Mouse (Mus musculus): Measurements from ENCODE around the gene Klhl41. TPM values are rescaled to one million over a fixed set of nuclear protein-coding genes. Genes with fewer than 3 reads are reported as not detected.
"Not testable (repeated sequence)": the region's sequence is repeated elsewhere in the genome, so short reads cannot be mapped to it uniquely, and the experiment has no call there.

Klhl41 gene
- polyA plus RNA-seq, 1 experiment from 2014 or later = 0.15 TPM

DNA sequence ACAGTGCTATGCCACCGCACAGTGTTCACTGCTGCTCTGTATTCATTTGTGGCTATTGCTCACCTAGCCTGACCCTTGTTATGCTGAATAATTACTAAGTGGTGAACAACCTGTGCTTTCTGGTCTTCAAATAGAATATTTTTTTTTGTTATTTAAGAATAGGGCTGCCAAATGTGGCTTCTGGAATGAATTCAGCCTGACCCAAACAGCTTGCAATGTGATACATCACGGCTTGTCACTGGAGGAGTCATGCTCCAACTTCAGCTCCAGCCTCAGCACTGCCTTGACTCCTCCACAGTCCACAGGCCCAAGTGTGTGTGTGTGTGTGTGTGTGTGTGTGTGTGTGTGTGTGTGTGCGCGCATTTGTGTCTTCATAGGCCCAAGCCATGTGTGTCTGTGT, 10.6 kb upstream of the Klhl41 start:
- H3K4me3 ChIP-seq = no peak overlapping the region
- H3K4me1 ChIP-seq = no peaks in the 10 kb centered on the region
- H3K4me2 ChIP-seq = no peak overlapping the region
- no peaks in the 10 kb centered on the region for H3K9me3 ChIP-seq (replicated peaks)
- no peaks in the 10 kb centered on the region for H3K27me3 ChIP-seq
- no peak for ATAC-seq
- 86% methylated on average over 4 of the region's 4 CpGs for WGBS
- peaks cover 54% of the 10 kb centered on the region for H3K36me3 ChIP-seq (ENCODE audit: poor library complexity, severe bottlenecking)
- H3K27ac ChIP-seq = no peak overlapping the region
- H3K9ac ChIP-seq = no peak overlapping the region

DNA sequence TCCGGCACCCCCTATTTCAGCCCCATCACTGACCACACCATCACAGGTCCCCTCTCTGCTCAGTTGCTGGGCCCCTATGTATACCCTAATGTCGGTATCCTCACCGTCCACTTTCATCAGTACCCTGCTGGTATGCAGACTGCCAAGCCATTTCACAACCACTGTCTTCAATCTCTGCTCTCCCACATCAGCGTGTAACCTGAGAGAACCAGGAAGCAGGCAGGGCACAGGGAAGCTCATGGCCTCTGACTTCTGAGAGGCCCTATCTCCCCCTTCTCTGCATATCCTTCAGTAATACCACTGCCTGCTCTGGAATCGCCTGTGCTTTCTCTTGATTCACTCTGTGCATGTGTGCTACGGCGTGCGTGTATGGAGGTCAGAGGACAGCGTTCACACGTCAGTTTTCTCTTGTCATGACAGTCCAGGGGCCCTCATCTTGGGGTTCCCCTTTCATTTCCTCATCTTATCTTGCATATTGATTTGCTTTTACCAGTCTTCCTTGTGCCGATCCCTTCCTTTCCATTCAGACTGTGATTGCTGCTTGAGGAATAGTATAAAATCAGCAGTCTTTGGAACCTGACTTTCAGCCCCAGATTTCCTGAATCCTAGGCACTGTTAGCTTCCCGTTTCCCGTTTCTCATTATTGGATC, 6.0 kb upstream of the Klhl41 start:
- no peak overlapping the region for H3K27ac ChIP-seq
- ATAC-seq = no peak
- peaks cover 34% of the 10 kb centered on the region for H3K36me3 ChIP-seq (ENCODE audit: poor library complexity, severe bottlenecking)
- H3K9ac ChIP-seq = no peak overlapping the region
- 92% methylated on average over 13 of the region's 13 CpGs for WGBS
- H3K4me1 ChIP-seq = no peaks in the 10 kb centered on the region
- H3K4me3 ChIP-seq = no peak overlapping the region
- H3K4me2 ChIP-seq = no peak overlapping the region
- H3K9me3 ChIP-seq (replicated peaks) = no peaks in the 10 kb centered on the region
- H3K27me3 ChIP-seq = no peaks in the 10 kb centered on the region

DNA sequence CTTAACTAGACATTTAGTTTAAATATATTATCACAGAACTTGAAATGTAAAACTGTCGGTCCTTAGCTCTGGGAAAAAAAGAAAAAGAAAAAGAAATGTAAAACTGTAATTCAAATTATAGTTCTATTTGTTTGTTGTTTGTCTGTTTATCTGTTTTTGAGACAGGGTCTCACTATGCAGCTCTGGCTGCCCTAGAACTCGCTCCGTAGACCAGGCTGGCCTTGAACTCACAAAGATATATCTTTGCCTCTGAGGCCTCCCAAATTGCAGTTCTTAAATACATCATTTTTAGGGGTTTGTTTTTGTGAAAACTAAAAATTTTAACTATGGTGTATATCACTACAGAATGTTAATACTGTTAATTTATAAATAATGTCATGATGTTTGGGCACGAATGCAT, 2.3 kb upstream of the Klhl41 start:
- WGBS = 96% methylated on average over 4 of the region's 4 CpGs
- Histone ChIP-seq H3K9ac (no peak overlapping the region), H3K36me3 (ENCODE audit: poor library complexity, severe bottlenecking) (peaks cover 17% of the 10 kb centered on the region), H3K27me3 (no peaks in the 10 kb centered on the region), H3K4me2 (no peak overlapping the region), H3K4me1 (no peaks in the 10 kb centered on the region), H3K27ac (no peak overlapping the region), H3K9me3 (replicated peaks) (no peaks in the 10 kb centered on the region), H3K4me3 (no peak overlapping the region)
- ATAC-seq = no peak

DNA sequence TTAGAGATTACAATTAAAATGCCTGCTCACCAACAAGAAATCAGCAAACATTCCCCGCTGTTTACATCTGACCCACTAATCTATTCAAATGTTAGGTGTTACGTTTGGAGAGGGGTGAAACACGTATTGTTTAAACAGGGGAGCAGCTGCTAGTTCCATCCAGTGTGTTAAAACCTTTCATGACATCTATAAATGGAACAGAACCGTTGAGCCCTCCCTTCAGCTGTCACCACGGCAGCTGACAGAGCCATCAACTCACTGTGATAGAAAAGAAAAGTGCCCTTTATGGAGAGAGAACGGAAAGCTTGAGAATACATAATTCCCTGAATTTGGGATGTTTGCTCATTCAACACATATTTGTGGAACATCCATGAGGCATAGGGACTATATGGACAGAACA, 1.5 kb upstream of the Klhl41 start:
- WGBS = 67% methylated on average over 6 of the region's 6 CpGs
- Histone ChIP-seq H3K4me3 (no peak overlapping the region), H3K4me1 (no peaks in the 10 kb centered on the region), H3K27me3 (no peaks in the 10 kb centered on the region), H3K36me3 (ENCODE audit: poor library complexity, severe bottlenecking) (peaks cover 11% of the 10 kb centered on the region; the same call in 1 of the 2 replicates), H3K9me3 (replicated peaks) (no peaks in the 10 kb centered on the region), H3K4me2 (no peak overlapping the region), H3K9ac (no peak overlapping the region), H3K27ac (no peak overlapping the region)
- ATAC-seq = no peak

DNA sequence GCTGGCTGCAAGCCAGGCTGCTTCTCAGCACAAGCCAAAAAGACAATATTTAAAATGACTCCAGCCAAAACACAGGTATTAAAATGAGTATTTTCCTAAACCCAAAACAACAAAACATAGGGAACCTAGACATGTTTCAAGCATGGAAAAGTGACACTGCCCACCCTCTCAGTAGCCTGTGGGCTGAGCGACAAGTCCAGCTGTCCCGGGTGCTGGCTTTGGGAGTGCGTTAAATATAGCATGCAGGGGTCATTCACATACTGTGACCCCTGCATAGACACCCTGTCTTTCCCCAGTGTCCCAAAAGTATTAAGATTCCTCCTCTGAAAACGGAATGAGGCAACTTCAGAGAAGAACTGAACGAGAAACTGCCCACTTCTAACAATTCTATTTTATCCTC, 3.8 kb downstream of the Klhl41 start:
- no peak for ATAC-seq
- 79% methylated on average over 5 of the region's 5 CpGs for WGBS

DNA sequence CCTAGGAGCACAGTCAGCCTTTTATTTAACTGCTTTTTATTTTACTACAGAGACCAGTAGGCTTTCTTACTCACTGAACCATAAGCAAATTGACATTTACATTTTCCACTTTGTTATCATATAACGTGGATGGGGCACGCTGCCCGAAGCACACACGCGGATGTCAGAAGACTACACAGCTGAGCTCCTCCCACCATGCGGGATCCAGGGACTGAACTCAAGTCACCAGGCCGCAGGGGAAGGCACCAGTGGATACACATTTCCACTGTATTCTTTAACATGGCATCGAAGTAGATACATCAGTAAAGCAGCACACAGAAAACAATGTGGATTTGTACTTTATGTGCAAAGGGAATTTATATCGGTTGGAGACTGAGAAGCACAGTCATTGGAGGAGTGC, 5.3 kb downstream of the Klhl41 start:
- no peaks in the 10 kb centered on the region for H3K27me3 ChIP-seq
- H3K4me3 ChIP-seq = no peak overlapping the region
- no peaks in the 10 kb centered on the region for H3K36me3 ChIP-seq (ENCODE audit: poor library complexity, severe bottlenecking)
- no peak overlapping the region for H3K27ac ChIP-seq
- no peak for ATAC-seq
- 79% methylated on average over 9 of the region's 9 CpGs for WGBS
- H3K4me2 ChIP-seq = no peak overlapping the region
- H3K9me3 ChIP-seq (replicated peaks) = no peaks in the 10 kb centered on the region
- H3K9ac ChIP-seq = no peak overlapping the region
- H3K4me1 ChIP-seq = no peaks in the 10 kb centered on the region

More for the DNA sequence above, 3.8 kb downstream of the Klhl41 start:
- H3K9ac ChIP-seq = no peak overlapping the region
- no peak overlapping the region for H3K27ac ChIP-seq
- H3K27me3 ChIP-seq = no peaks in the 10 kb centered on the region
- no peaks in the 10 kb centered on the region for H3K36me3 ChIP-seq (ENCODE audit: poor library complexity, severe bottlenecking)
- H3K9me3 ChIP-seq (replicated peaks) = no peaks in the 10 kb centered on the region
- no peak overlapping the region for H3K4me2 ChIP-seq
- no peaks in the 10 kb centered on the region for H3K4me1 ChIP-seq
- H3K4me3 ChIP-seq = no peak overlapping the region

DNA sequence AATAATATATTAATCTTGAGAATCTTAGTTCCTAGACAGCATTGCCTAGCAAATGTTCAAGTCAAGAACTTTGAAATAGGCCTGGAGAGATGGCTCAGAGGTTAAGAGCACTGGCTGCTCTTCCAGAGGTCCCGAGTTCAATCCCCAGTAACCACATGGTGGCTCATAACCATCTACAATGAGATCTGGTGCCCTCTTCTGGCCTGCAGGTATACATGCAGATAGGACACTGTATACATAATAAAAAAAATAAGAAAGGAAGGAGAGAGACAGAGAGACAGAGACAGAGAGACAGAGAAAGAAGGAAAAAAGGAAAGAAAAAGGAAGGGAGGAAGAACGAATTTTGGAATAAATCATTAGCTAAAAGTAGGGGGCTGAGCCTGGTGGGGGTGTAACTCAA, 6.8 kb downstream of the Klhl41 start:
- ATAC-seq = no peak
- no peak overlapping the region for H3K27ac ChIP-seq
- no peaks in the 10 kb centered on the region for H3K4me1 ChIP-seq
- no peaks in the 10 kb centered on the region for H3K9me3 ChIP-seq (replicated peaks)
- no peaks in the 10 kb centered on the region for H3K27me3 ChIP-seq
- H3K9ac ChIP-seq = no peak overlapping the region
- H3K36me3 ChIP-seq (ENCODE audit: poor library complexity, severe bottlenecking) = no peaks in the 10 kb centered on the region
- no peak overlapping the region for H3K4me3 ChIP-seq
- WGBS = 60% methylated on average over 2 of the region's 2 CpGs
- H3K4me2 ChIP-seq = no peak overlapping the region

DNA sequence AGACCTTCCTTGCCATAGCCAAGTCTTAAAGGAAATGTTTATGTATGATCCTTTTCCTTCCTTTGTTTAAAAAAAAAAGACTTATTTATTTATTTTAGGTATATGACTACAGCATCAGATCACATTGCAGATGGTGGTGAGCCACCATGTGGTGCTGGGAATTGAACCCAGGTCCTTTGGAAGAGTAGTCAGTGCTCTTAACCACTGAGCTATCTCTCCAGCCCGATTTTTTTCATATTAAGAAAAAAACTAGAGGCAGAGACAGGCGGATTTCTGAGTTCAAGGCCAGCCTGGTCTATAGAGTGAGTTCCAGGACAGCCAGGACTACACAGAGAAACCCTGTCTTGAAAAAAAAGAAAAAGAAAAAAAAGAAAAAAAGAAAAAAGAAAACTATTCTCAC, 7.3 kb downstream of the Klhl41 start:
- H3K4me3 ChIP-seq; ATAC-seq; H3K36me3 ChIP-seq (ENCODE audit: poor library complexity, severe bottlenecking); H3K4me2 ChIP-seq; H3K4me1 ChIP-seq; H3K9me3 ChIP-seq (replicated peaks); H3K27me3 ChIP-seq; H3K9ac ChIP-seq; H3K27ac ChIP-seq: not testable (repeated sequence)
- 86% methylated on average over 2 of the region's 2 CpGs for WGBS

DNA sequence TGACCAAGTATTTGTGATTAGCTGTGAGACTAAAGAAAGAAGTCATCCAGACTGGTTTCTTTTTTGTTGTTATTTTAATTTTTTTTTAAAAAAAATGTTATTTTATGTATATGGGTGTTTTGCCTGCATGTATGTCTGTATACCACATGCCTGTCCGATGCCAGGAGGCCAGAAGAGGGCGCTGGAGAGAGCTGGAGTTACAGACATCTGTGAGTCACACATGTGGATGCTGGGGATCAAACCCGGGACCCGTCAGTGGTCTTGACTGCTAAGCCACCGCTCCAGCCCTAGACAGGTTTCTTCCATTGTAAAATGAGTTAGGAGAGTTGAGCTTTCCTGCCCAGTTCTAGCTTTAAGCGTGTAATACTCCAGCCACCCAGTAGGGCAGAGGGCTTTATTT, 10.1 kb downstream of the Klhl41 start:
- no peak overlapping the region for H3K9ac ChIP-seq
- no peak overlapping the region for H3K4me3 ChIP-seq
- no peaks in the 10 kb centered on the region for H3K27me3 ChIP-seq
- ATAC-seq = no peak
- no peaks in the 10 kb centered on the region for H3K9me3 ChIP-seq (replicated peaks)
- H3K4me1 ChIP-seq = peaks cover 9% of the 10 kb centered on the region
- no peaks in the 10 kb centered on the region; the same call in 1 of the 2 replicates for H3K36me3 ChIP-seq (ENCODE audit: poor library complexity, severe bottlenecking)
- 65% methylated on average over 6 of the region's 6 CpGs for WGBS
- no peak overlapping the region for H3K27ac ChIP-seq
- no peak overlapping the region for H3K4me2 ChIP-seq

DNA sequence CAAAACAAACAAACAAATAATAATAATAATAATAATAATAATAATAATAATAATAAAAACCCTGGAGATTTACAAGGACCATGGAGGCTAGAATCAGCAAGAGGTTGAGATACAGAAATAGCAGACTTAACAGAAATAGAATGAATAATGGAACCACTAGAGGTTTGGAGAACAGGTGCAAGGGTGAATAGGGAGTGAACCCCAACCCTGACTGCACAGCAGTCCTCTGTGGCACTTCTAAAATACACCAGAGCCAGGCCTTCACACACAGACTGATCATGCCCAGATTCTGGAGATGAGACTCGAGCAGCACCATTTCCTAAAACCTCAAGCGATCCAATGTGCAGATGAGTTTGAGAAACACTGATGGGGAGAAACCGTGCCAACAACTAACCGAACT, 12.0 kb downstream of the Klhl41 start:
- 94% methylated on average over 4 of the region's 4 CpGs for WGBS
- Histone ChIP-seq H3K27ac (no peak overlapping the region), H3K9ac (no peak overlapping the region), H3K4me2 (no peak overlapping the region), H3K4me1 (peaks cover 9% of the 10 kb centered on the region), H3K36me3 (ENCODE audit: poor library complexity, severe bottlenecking) (peaks cover 12% of the 10 kb centered on the region), H3K27me3 (no peaks in the 10 kb centered on the region), H3K9me3 (replicated peaks) (no peaks in the 10 kb centered on the region), H3K4me3 (no peak overlapping the region)
- no peak for ATAC-seq

DNA sequence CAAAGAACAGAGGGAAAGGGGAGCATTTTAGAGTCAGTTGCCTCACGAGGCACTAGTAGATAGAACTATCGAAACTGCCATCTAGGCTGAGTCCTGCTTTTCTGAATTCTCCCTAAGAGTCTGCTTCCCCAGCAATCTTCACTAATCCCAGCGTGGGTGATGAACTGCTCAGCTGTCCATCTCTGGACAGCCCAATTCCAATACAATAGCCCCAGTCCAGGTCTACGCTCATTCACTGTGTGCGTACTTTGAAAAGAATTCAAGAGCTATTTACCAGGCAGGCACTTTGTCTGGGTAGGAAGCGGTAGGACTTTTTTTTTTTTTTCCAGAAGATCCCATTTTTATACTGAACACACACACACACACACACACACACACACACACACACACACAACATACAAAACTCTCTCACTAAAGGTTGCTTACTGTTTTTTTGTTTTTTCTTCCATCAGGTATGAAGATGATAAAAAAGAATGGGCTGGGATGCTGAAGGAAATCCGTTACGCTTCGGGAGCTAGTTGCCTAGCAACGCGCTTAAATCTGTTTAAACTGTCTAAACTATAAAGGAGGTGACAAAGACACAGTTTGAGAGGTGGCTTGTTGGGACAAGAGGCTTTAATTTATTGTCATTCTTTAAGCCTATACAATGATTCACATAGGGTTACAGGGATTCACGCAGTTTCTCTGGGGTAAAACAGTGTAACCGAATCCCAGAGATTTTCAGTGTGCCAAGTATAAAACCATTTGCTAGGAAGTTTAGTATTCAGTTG, 13.3 kb downstream of the Klhl41 start:
- WGBS = 16% methylated on average over 13 of the region's 13 CpGs
- Histone ChIP-seq H3K27me3 (no peaks in the 10 kb centered on the region), H3K4me3 (no peak overlapping the region), H3K4me1 (peaks cover 9% of the 10 kb centered on the region), H3K27ac (no peak overlapping the region), H3K9me3 (replicated peaks) (no peaks in the 10 kb centered on the region), H3K4me2 (peak overlapping the region; percentile 32), H3K9ac (no peak overlapping the region), H3K36me3 (ENCODE audit: poor library complexity, severe bottlenecking) (peaks cover 25% of the 10 kb centered on the region)
- no peak for ATAC-seq

DNA sequence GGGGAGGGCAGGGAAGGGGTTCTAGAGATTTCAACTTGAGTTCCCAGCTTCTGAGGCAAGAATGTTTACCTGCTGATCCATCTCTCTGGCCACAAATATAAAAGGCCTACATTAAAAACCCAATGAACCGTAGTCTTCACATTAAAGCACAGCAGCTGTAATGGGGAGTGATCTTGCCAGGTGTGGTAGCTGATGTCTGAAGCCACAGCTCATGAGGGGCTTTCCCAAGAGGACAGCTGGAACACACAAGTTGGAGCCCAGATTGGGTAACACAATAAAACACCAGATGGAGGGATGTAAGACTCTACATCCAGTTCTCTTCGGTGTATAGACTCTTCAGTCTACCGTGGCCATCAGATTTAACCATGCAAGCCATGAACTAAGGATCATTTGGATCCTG, 14.6 kb downstream of the Klhl41 start:
- Histone ChIP-seq H3K4me1 (peaks cover 9% of the 10 kb centered on the region), H3K4me2 (no peak overlapping the region), H3K27ac (no peak overlapping the region), H3K9ac (no peak overlapping the region), H3K36me3 (ENCODE audit: poor library complexity, severe bottlenecking) (peaks cover 32% of the 10 kb centered on the region), H3K4me3 (no peak overlapping the region), H3K9me3 (replicated peaks) (no peaks in the 10 kb centered on the region), H3K27me3 (no peaks in the 10 kb centered on the region)
- WGBS = 96% methylated on average over 3 of the region's 3 CpGs
- ATAC-seq = no peak

DNA sequence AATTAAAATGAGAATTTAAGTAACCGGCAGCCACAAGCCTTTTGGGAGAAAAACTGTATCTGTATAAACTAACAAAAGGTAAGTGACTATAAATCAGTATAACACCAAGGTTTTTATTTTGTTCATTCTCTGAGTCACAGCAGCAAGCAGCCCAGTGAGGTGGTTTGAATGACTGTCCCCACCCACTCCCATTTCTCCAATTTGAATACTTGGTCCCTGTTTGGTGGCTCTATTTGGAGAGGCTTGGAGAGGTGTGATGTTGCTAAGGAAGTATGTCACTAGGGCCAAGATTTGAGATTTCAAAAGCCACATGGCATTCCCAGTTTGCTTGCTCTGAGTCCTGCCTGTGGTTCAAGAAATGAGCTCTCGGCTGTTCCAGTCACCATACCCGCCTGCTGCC, 20.3 kb downstream of the Klhl41 start:
- H3K36me3 ChIP-seq (ENCODE audit: poor library complexity, severe bottlenecking) = peaks cover 75% of the 10 kb centered on the region
- WGBS = 93% methylated on average over 3 of the region's 3 CpGs
- ATAC-seq = no peak
- H3K4me2 ChIP-seq = no peak overlapping the region
- no peak overlapping the region for H3K9ac ChIP-seq
- H3K9me3 ChIP-seq (replicated peaks) = no peaks in the 10 kb centered on the region
- no peaks in the 10 kb centered on the region for H3K4me1 ChIP-seq
- no peak overlapping the region for H3K4me3 ChIP-seq
- H3K27me3 ChIP-seq = no peaks in the 10 kb centered on the region
- H3K27ac ChIP-seq = no peak overlapping the region
